Mouse (Mus musculus): ENCODE measurements around the gene Traf1.

DNA sequence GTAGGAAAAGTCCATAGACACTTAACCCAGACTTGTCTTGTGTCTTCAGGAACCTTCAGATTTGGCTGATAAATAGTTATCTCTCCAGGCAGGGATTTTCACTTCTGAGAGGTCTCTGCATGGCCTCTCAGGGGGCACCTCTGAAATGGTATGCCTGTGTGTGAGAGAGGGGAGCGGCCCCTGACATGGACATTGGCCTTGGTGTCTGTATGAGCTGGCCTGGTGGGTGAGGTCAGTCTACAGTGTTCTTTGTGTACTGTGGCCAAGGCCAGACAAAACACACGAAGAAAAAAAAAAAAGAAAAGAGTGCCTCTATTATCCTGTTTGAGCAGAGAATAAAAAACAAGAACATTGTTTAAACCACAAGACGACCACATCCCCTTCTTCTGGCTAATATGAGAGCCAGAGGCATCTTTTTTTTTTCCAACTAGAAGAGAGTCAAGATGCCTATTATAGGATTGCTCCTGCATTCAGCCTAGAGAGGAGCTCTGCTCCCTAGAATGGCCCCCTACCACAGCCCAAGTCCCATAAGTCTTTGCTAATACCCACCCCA lies 18.0 kb upstream of the Traf1 start:
- TF ChIP-seq POLR2A (IDR thresholded peaks at IDR 0.05; ENCODE audit: insufficient read length, low read depth) (no peak), TCF12 (IDR thresholded peaks at IDR 0.05; ENCODE audit: insufficient read depth, poor library complexity, severe bottlenecking) (no peak), TCF3 (IDR thresholded peaks at IDR 0.05; ENCODE audit: insufficient read length, low read depth) (no peak), MAX (IDR thresholded peaks at IDR 0.05; ENCODE audit: low read depth) (no peak), USF1 (IDR thresholded peaks at IDR 0.05; ENCODE audit: low read depth) (no peak), MYOG (IDR thresholded peaks at IDR 0.05; ENCODE audit: control insufficient read depth in 1 of 3, insufficient read depth in 1 of 3, insufficient read length in 2 of 3, low read depth in 2 of 3) (no peak)

All from myocyte (in vitro differentiated cells).